Mouse (Mus musculus) heart, embryonic 14.5 days (tissue): ENCODE results near the gene Nxph3. TPM values are rescaled to one million over a fixed set of nuclear protein-coding genes. Genes with fewer than 3 reads are reported as not detected.

Source experiments
- ATAC-seq: fragments of 200-750 bp; cut with Nextera tagmentation; 2 replicates; pipeline ENCODE4 v1.8.0; 2017; ENCODE audit warnings: low read depth, moderate TSS enrichment; ENCODE audit not compliant: insufficient number of reproducible peaks, insufficient read depth, low FRiP score
- H3K27ac ChIP-seq, 2 experiments: fragments of 200-500 bp in 1 of 2; fragments of 300-500 bp in 1 of 2; sonication (generic) in 1 of 2; replicated peaks in 1 of 2; 2 replicates each; pipeline ENCODE4 v1.5.1; 2012 to 2014; ENCODE audit warnings: low read depth in 2 of 2, low read length in 2 of 2, control low read depth in 1 of 2, mild to moderate bottlenecking in 1 of 2, mixed read lengths in 1 of 2; ENCODE audit not compliant: control insufficient read depth in 1 of 2, insufficient read depth in 1 of 2
- H3K27me3 ChIP-seq: fragments of 300-500 bp; sonication (generic); 2 replicates; pipeline ENCODE4 v1.6.1; 2014; ENCODE audit warnings: mild to moderate bottlenecking, low read length, control low read depth; ENCODE audit not compliant: control insufficient read depth, insufficient read depth
- H3K36me3 ChIP-seq: fragments of 300-500 bp; sonication (generic); 2 replicates; pipeline ENCODE4 v1.6.1; 2014; ENCODE audit warnings: mild to moderate bottlenecking, control low read depth, low read length, mixed read lengths; ENCODE audit not compliant: control insufficient read depth, insufficient read depth
- H3K4me1 ChIP-seq, 2 experiments: fragments of 200-500 bp in 1 of 2; fragments of 300-500 bp in 1 of 2; sonication (generic) in 1 of 2; 2 replicates each; pipeline ENCODE4 v1.6.1; 2012 to 2014; ENCODE audit warnings: low read length in 2 of 2, control low read depth in 1 of 2, mixed read lengths in 1 of 2; ENCODE audit not compliant: control insufficient read depth in 2 of 2, insufficient read depth in 2 of 2
- H3K4me2 ChIP-seq: fragments of 300-500 bp; sonication (generic); 2 replicates; pipeline ENCODE4 v1.6.1; 2014; ENCODE audit warnings: mild to moderate bottlenecking, low read length
- H3K4me3 ChIP-seq, 2 experiments: fragments of 200-500 bp in 1 of 2; fragments of 300-500 bp in 1 of 2; sonication (generic) in 1 of 2; 2 replicates each; pipeline ENCODE4 v1.5.1; 2012 to 2014; ENCODE audit warnings: low read length in 2 of 2, mild to moderate bottlenecking in 2 of 2, control low read depth in 1 of 2, low read depth in 1 of 2, moderate library complexity in 1 of 2; ENCODE audit not compliant: control insufficient read depth in 1 of 2, insufficient read depth in 1 of 2
- H3K9ac ChIP-seq: fragments of 300-500 bp; sonication (generic); 2 replicates; pipeline ENCODE4 v1.6.1; 2014; ENCODE audit warnings: mild to moderate bottlenecking, low read length
- H3K9me3 ChIP-seq: fragments of 300-500 bp; sonication (generic); 2 replicates; pipeline ENCODE4 v1.6.1; 2016; ENCODE audit warnings: low read length, control low read depth; ENCODE audit not compliant: control insufficient read depth
- WGBS: fragments of 180-500 bp; shearing (Covaris S2); extraction: QIAGEN DNeasy Blood & Tissue Kit; methylation state at CpG from one replicate; pipeline ENCODE4 v1.1.7; 2014; 5-methylcytosine and 5-hydroxymethylcytosine counted together
- polyA plus RNA-seq: library from polyadenylated mRNA; unstranded; fragments of >200 nt; fragmentation: Nextera tagmentation; extraction: Ambion mirVana; gene quantifications from 2 replicates; pipeline ENCODE4 v1.2.1, GENCODE M21; 2014

Gene Nxph3
- polyA plus RNA-seq, 1 experiment from 2014 or later = 0.36 TPM

DNA sequence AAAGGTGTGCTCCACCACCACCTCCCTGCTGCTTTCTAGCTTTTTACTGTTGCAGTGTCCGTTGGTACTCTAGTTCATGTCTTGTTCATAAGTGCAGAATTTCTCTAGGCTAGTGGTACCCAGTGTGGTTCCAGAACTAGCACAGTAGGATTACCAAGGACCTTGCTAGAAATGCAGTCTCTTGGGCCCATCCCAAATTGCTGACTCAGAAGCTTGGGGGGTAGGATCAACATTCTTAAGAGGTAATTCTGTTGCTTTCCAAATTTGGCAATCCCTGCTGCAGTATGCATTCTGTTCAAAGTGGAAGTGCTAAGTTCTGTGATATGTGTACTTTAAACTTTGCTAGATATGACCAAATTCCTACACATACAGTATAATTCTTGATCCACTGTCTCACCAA is 46.6 kb downstream of the Nxph3 start:
- no peak for ATAC-seq
- 85% methylated on average over 1 of the region's 1 CpGs for WGBS
- no peak overlapping the region for H3K4me2 ChIP-seq
- H3K4me1 ChIP-seq = peaks cover 0 to 8% of the 10 kb centered on the region in 2 experiments; a peak in 1 of 4 replicates
- no peaks in the 10 kb centered on the region for H3K27me3 ChIP-seq
- no peak overlapping the region for H3K27ac ChIP-seq
- H3K4me3 ChIP-seq = no peak overlapping the region
- H3K9ac ChIP-seq = no peak overlapping the region
- peaks cover 28% of the 10 kb centered on the region for H3K36me3 ChIP-seq
- no peaks in the 10 kb centered on the region for H3K9me3 ChIP-seq

DNA sequence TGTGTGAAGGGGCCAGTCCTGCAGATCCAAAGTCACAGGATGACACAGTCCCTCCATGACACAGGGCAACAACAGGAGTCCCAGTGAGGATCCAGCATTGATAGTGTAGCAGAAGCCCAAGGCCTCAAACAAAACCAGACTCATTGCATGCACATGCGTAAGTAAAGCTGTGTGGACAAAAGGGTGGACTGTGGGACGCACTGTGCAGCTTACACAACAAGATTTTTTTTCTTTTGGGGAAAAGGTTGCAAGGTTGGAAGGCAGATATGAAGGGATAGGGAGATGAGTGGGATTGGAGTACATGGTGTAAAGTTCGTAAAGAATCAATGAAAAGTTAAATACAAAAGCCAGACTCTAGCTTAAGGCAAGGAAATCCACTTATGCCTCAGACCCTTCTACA is 52.2 kb downstream of the Nxph3 start:
- H3K27me3 ChIP-seq = no peaks in the 10 kb centered on the region
- H3K36me3 ChIP-seq = peaks cover 4% of the 10 kb centered on the region; the same call in 1 of the 2 replicates
- H3K9me3 ChIP-seq = no peaks in the 10 kb centered on the region
- no peak overlapping the region for H3K9ac ChIP-seq
- H3K4me2 ChIP-seq = no peak overlapping the region
- H3K4me1 ChIP-seq = no peaks in the 10 kb centered on the region
- no peak for ATAC-seq
- no peak overlapping the region for H3K27ac ChIP-seq
- WGBS = 97% methylated on average over 3 of the region's 3 CpGs
- no peak overlapping the region for H3K4me3 ChIP-seq

DNA sequence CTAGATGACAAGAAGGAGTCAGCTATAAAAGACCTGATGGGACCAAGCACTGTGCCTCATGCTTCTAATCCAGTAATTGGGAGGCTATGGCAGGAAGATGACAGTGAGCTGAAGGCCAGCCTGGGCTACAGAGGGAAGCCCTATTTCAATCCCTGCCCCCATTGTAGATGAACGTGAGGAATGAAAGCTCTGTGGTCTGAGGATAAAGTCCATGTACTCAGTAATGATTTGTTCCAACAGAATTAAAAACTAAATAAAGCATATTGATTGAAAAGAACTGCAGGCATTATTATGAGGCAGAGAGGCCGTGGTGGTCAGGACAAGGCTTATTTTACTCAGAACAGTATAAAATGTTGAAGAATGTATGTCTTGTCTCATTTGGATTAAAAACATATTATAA is 53.5 kb downstream of the Nxph3 start:
- no peaks in the 10 kb centered on the region for H3K27me3 ChIP-seq
- no peak overlapping the region for H3K9ac ChIP-seq
- no peak for ATAC-seq
- H3K4me1 ChIP-seq = no peaks in the 10 kb centered on the region
- no peak overlapping the region for H3K27ac ChIP-seq
- H3K9me3 ChIP-seq = no peaks in the 10 kb centered on the region
- no peaks in the 10 kb centered on the region for H3K36me3 ChIP-seq
- no peak overlapping the region for H3K4me2 ChIP-seq
- no peak overlapping the region for H3K4me3 ChIP-seq
- WGBS = 88% methylated on average over 2 of the region's 2 CpGs

Other genes starting within 250 kb of the Nxph3 start
- gene Kat7, start 204.3 kb downstream of the Nxph3 start, polyA plus RNA-seq = 45.4 and 45.6 TPM in 2 replicates
- 5.4 and 6.3 TPM in 2 replicates for gene Fam117a, start 177.6 kb downstream of the Nxph3 start, polyA plus RNA-seq
- gene Slc35b1, start 129.9 kb downstream of the Nxph3 start, polyA plus RNA-seq = 74.6 and 75.4 TPM in 2 replicates
- gene Spop, start 100.5 kb downstream of the Nxph3 start, polyA plus RNA-seq = 81.6 and 89.6 TPM in 2 replicates
- gene Ngfr, start 73.2 kb upstream of the Nxph3 start, polyA plus RNA-seq = 1.2 and 3.0 TPM in 2 replicates
- gene Phb, start 152.4 kb upstream of the Nxph3 start, polyA plus RNA-seq = 269 and 291 TPM in 2 replicates
- gene Zfp652, start 198.1 kb upstream of the Nxph3 start, polyA plus RNA-seq = 5.5 and 6.7 TPM in 2 replicates
- gene B130006D01Rik, start 209.0 kb upstream of the Nxph3 start, polyA plus RNA-seq = 0.91 and 1.1 TPM in 2 replicates